Mouse (Mus musculus) bone marrow, adult 2 months (tissue): ENCODE data around the gene Uba2. TPM values are rescaled to one million over a fixed set of nuclear protein-coding genes. Genes with fewer than 3 reads are reported as not detected.

Experiments used
- H3K27ac ChIP-seq: fragments of 200-500 bp; 2 replicates; pipeline ENCODE4 v1.5.1; 2012; ENCODE audit warnings: low read depth, mild to moderate bottlenecking, control low read depth, inconsistent platforms, low read length; ENCODE audit not compliant: control insufficient read depth, poor library complexity, insufficient read depth
- H3K4me1 ChIP-seq: fragments of 200-500 bp; 2 replicates; pipeline ENCODE4 v1.6.1; 2011; ENCODE audit warnings: low read length; ENCODE audit not compliant: control insufficient read depth, insufficient read depth
- H3K4me3 ChIP-seq: fragments of 200-500 bp; replicated peaks from 2 replicates; pipeline ENCODE3; 2011; ENCODE audit warnings: mild to moderate bottlenecking, low read depth, low read length, control low read depth; ENCODE audit not compliant: control insufficient read depth
- CTCF ChIP-seq: fragments of 200-500 bp; IDR thresholded peaks from 2 replicates; pipeline ENCODE4 v1.5.1; 2011; ENCODE audit warnings: low read length, control low read depth; ENCODE audit not compliant: control insufficient read depth, insufficient read depth
- POLR2A ChIP-seq: fragments of 200-500 bp; IDR thresholded peaks from 2 replicates; pipeline ENCODE4 v1.6.1; 2011; ENCODE audit warnings: low read depth, mild to moderate bottlenecking, control low read depth, low read length, borderline replicate concordance; ENCODE audit not compliant: control insufficient read depth
- WGBS: fragments of 180-500 bp; shearing (Covaris S2); methylation state at CpG from one replicate; pipeline ENCODE4 v1.1.7; 2018; 5-methylcytosine and 5-hydroxymethylcytosine counted together
- polyA plus RNA-seq: library from polyadenylated mRNA; stranded (reverse); fragments of >200 nt; gene quantifications from 2 replicates; pipeline ENCODE4 v1.2.4, GENCODE M21; 2011; ENCODE audit warnings: low replicate concordance; ENCODE audit not compliant: missing spikeins, insufficient read depth, insufficient read length

Uba2 gene
- polyA plus RNA-seq, 1 experiment, result 72.5 TPM

- 64% methylated on average over 1 of the region's 1 CpGs for WGBS
- no peaks in the 10 kb centered on the region; the same call in 1 of the 2 replicates for H3K4me1 ChIP-seq
These were observed 2.9 kb upstream of the Uba2 start for GRCm38 (mm10) chr7:34172251-34172650.

GRCm38 (mm10) chr7:34168470-34169251 lies 738 bp downstream of the Uba2 start:
- TF ChIP-seq POLR2A, result peak; percentile 87
- no peak for TF ChIP-seq CTCF
- peak overlapping the region; percentile 76 for H3K27ac ChIP-seq
- H3K4me3 ChIP-seq, result peak overlapping the region; percentile 90
- no peaks in the 10 kb centered on the region; the same call in 1 of the 2 replicates for H3K4me1 ChIP-seq
- WGBS, result 9% methylated on average over 30 of the region's 30 CpGs

More at GRCm38 (mm10) chr7:34172251-34172650, 2.9 kb upstream of the Uba2 start:
- TF ChIP-seq POLR2A, result no peak
- TF ChIP-seq CTCF, result no peak
- Histone ChIP-seq H3K27ac (no peak overlapping the region), H3K4me3 (no peak overlapping the region)

GRCm38 (mm10) chr7:34167766-34168469 lies 1.5 kb downstream of the Uba2 start:
- under 1% methylated on average over 54 of the region's 54 CpGs for WGBS
- TF ChIP-seq CTCF, result no peak
- TF ChIP-seq POLR2A, result no peak
- Histone ChIP-seq H3K27ac (peak overlapping the region; percentile 76), H3K4me1 (no peaks in the 10 kb centered on the region; the same call in 1 of the 2 replicates), H3K4me3 (peak overlapping the region; percentile 90)

- 50% methylated on average over 4 of the region's 4 CpGs for WGBS
- Histone ChIP-seq H3K27ac (no peak overlapping the region), H3K4me1 (no peaks in the 10 kb centered on the region; the same call in 1 of the 2 replicates), H3K4me3 (peak overlapping the region; percentile 35)
- TF ChIP-seq POLR2A, result no peak
- peak; percentile 54; the same call in 1 of the 2 replicates for TF ChIP-seq CTCF
These were observed 2.5 kb downstream of the Uba2 start for GRCm38 (mm10) chr7:34166850-34167249.

DNA sequence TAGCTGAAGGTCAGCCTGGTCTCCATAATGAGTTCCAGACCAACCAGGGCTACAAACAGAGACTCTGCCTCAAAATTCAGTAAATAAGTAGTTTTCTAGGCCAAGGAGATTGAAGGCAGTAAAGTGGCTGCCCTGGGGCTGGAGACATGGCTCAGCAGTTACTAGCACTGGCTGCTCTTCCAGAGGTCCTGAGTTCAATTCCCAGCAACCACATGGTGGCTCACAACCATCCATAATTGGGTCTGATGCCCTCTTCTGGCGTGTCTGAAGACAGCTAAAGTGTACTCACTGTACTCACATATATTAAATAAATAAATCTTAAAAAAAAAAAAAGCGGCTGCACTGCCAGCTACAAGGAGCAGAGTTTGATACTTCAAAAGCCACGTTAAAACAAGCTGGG lies 3.4 kb downstream of the Uba2 start:
- TF ChIP-seq CTCF (no peak), POLR2A (no peak)
- H3K4me1 ChIP-seq, result no peaks in the 10 kb centered on the region; the same call in 1 of the 2 replicates
- H3K27ac ChIP-seq, result no peak overlapping the region
- no peak overlapping the region for H3K4me3 ChIP-seq
- 78% methylated on average over 3 of the region's 3 CpGs for WGBS

DNA sequence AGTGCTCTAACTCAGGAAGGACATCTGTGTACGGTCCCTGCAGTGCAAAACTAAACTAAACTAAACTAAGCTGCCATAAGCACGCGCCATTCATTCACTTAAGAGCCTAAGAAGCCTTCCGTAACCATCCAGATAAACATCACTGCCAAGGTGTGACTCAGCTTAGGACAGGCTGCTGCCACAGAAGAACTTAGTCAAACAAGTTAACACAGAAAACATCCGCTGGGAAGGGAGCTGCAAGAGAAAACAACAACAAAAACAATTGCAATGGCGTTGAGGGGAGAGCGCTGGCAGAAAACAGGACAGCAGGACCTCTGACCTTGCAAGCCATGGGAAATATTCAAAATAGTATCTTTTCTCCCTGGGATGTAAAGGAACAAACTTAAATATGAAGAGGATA lies 4.7 kb downstream of the Uba2 start:
- no peaks in the 10 kb centered on the region; the same call in 1 of the 2 replicates for H3K4me1 ChIP-seq
- no peak for TF ChIP-seq CTCF
- no peak for TF ChIP-seq POLR2A
- no peak overlapping the region for H3K4me3 ChIP-seq
- WGBS, result 95% methylated on average over 7 of the region's 7 CpGs
- no peak overlapping the region for H3K27ac ChIP-seq

DNA sequence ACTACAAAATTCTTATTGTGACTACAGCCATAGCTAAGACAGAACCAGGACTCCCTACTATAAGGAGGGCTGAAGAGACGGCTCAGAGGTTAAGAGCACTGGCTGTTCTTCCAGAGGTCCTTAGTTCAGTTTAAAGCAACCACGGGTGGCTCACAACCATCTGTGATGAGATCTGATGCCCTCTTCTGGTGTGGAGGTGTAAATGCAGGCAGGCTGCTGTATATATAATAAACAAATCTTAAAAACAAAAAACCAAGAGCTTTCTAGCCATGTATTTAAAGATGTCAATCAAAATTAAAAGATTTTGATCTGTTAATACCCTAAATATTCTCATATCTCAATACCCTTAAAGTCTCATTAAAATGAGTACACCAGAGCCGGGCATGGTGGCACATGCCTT lies 10.2 kb downstream of the Uba2 start:
- Histone ChIP-seq H3K4me1 (no peaks in the 10 kb centered on the region), H3K27ac (no peak overlapping the region), H3K4me3 (no peak overlapping the region)
- WGBS, result 86% methylated on average over 3 of the region's 3 CpGs
- TF ChIP-seq CTCF (no peak), POLR2A (no peak)

GRCm38 (mm10) chr7:34157994-34158393 lies 11.4 kb downstream of the Uba2 start:
- 92% methylated on average over 3 of the region's 3 CpGs for WGBS
- TF ChIP-seq CTCF, result no peak
- TF ChIP-seq POLR2A, result no peak
- Histone ChIP-seq H3K4me1 (no peaks in the 10 kb centered on the region), H3K27ac (no peak overlapping the region), H3K4me3 (no peak overlapping the region)
